Mouse (Mus musculus): Measurements from ENCODE around the gene Hdhd3.

DNA sequence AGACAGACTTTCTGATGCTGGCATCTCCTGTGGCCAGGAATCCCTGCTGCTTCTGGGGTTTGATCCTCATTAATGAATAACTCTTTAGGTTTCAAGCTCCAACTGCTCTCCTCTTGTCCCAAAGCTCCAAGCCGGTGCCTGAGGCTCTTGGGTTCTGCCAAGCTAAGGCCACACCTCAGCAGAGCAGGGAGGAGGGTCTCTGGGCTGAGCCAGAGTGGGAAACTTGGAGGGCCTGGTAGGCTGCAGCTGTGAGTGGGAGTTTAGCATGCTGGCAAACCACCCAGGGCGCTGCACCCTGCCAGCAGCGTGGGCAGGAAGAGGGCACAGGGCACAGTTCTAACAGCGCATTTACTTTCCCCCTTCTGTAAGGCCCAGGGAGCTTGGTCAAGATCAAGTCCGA lies 5.6 kb upstream of the Hdhd3 start:
- TF ChIP-seq CEBPB (IDR thresholded peaks at IDR 0.05; ENCODE audit: low read depth) (no peak), CTCF (IDR thresholded peaks at IDR 0.05; ENCODE audit: control insufficient read depth, insufficient read depth, insufficient read length) (no peak), USF1 (IDR thresholded peaks at IDR 0.05; ENCODE audit: low read depth) (no peak), MAX (IDR thresholded peaks at IDR 0.05) (no peak), FOSL1 (IDR thresholded peaks at IDR 0.05; ENCODE audit: insufficient read depth, low read length, poor library complexity, severe bottlenecking) (no peak), MYOG (IDR thresholded peaks at IDR 0.05; ENCODE audit: control insufficient read depth, extremely low read depth, insufficient read length) (no peak)
